Mouse (Mus musculus) C3H10T1/2 (cell line): Measurements from ENCODE around the gene Vmn1r226. TPM values are rescaled to one million over a fixed set of nuclear protein-coding genes. Genes with fewer than 3 reads are reported as not detected.

Source experiments
- polyA plus RNA-seq, 2 experiments: library from polyadenylated mRNA; unstranded; fragments of >200 nt; fragmentation: generic; extraction: Trizol; gene quantifications; one replicate each; pipeline ENCODE4 v1.2.1; 2012; ENCODE audit warnings: missing spikeins in 2 of 2

Gene Vmn1r226
- polyA plus RNA-seq = not detected

GRCm38 (mm10) chr17:20682543-20682942, at the start of gene Vmn1r226:
TSS of gene Vmn1r226 (plus strand) at chr17:20682843.

GRCm38 (mm10) chr17:20729543-20729942, 46.9 kb downstream of the Vmn1r226 start, which contains the start of gene Vmn1r227:
TSS of gene Vmn1r227 (plus strand) at chr17:20729843.

Other genes with a start within 250 kb of the Vmn1r226 start
- not detected for gene Vmn2r108, start 201.5 kb upstream of the Vmn1r226 start, polyA plus RNA-seq
- gene Vmn1r225, start 184.7 kb upstream of the Vmn1r226 start, polyA plus RNA-seq = not detected
- gene Vmn2r109, start 118.1 kb upstream of the Vmn1r226 start, polyA plus RNA-seq = not detected
- gene Vmn2r110, start 86.4 kb upstream of the Vmn1r226 start, polyA plus RNA-seq = not detected
- gene Fpr-rs3, start 58.0 kb upstream of the Vmn1r226 start, polyA plus RNA-seq = not detected
- not detected for gene Vmn1r227, start 47.0 kb downstream of the Vmn1r226 start, polyA plus RNA-seq
- gene Vmn1r228, start 103.3 kb downstream of the Vmn1r226 start, polyA plus RNA-seq = not detected
- not detected for gene Vmn1r229, start 128.7 kb downstream of the Vmn1r226 start, polyA plus RNA-seq
- not detected for gene Vmn1r230, start 157.6 kb downstream of the Vmn1r226 start, polyA plus RNA-seq
- gene Vmn1r231, start 222.2 kb downstream of the Vmn1r226 start, polyA plus RNA-seq = not detected
- not detected for gene Vmn1r232, start 236.9 kb downstream of the Vmn1r226 start, polyA plus RNA-seq